Mouse (Mus musculus) midbrain, postnatal 0 days (tissue): ENCODE results near the gene Pom121l2. TPM values are rescaled to one million over a fixed set of nuclear protein-coding genes. Genes with fewer than 3 reads are reported as not detected.

Experiments
- ATAC-seq: fragments of 200-750 bp; cut with Nextera tagmentation; 2 replicates; pipeline ENCODE4 v1.8.0; 2017; ENCODE audit warnings: moderate number of reproducible peaks, mild to moderate bottlenecking, moderate TSS enrichment, moderate library complexity; ENCODE audit not compliant: low FRiP score
- DNase-seq: peaks from one replicate; pipeline ENCODE4 v3.0.0-alpha.2; 2015; ENCODE audit warnings: low spot score
- H3K27ac ChIP-seq: fragments of 300-500 bp; sonication (generic); 2 replicates; pipeline ENCODE4 v1.5.1; 2014; ENCODE audit warnings: low read depth, mild to moderate bottlenecking, low read length, mixed read lengths
- H3K27me3 ChIP-seq: fragments of 300-500 bp; sonication (generic); 2 replicates; pipeline ENCODE4 v1.6.1; 2014; ENCODE audit warnings: low read length, control low read depth, mixed read lengths; ENCODE audit not compliant: insufficient read depth
- H3K36me3 ChIP-seq: fragments of 300-500 bp; sonication (generic); 2 replicates; pipeline ENCODE4 v1.6.1; 2014; ENCODE audit warnings: low read length, control low read depth, mixed read lengths; ENCODE audit not compliant: insufficient read depth
- H3K4me1 ChIP-seq: fragments of 300-500 bp; sonication (generic); 2 replicates; pipeline ENCODE4 v1.6.1; 2014; ENCODE audit warnings: mild to moderate bottlenecking, control low read depth, antibody characterized with exemption, low read length, mixed read lengths; ENCODE audit not compliant: insufficient read depth
- H3K4me2 ChIP-seq: fragments of 300-500 bp; sonication (generic); 2 replicates; pipeline ENCODE4 v1.6.1; 2014; ENCODE audit warnings: low read depth, mild to moderate bottlenecking, low read length, mixed read lengths; ENCODE audit not compliant: poor library complexity, severe bottlenecking
- H3K4me3 ChIP-seq: fragments of 300-500 bp; sonication (generic); 2 replicates; pipeline ENCODE4 v1.5.1; 2014; ENCODE audit warnings: low read depth, mild to moderate bottlenecking, low read length, moderate library complexity
- H3K9ac ChIP-seq: fragments of 300-500 bp; sonication (generic); replicated peaks from 2 replicates; pipeline ENCODE4 v1.6.1; 2014; ENCODE audit warnings: mild to moderate bottlenecking, low read length, moderate library complexity, mixed read lengths; ENCODE audit not compliant: poor library complexity, severe bottlenecking
- H3K9me3 ChIP-seq: fragments of 300-500 bp; sonication (generic); 2 replicates; pipeline ENCODE4 v1.6.1; 2016; ENCODE audit warnings: low read length, control low read depth
- CTCF ChIP-seq: IDR thresholded peaks from 2 replicates; pipeline ENCODE4 v1.5.1; 2016; ENCODE audit warnings: antibody characterized with exemption, mild to moderate bottlenecking
- WGBS: fragments of 180-500 bp; shearing (Covaris S2); extraction: QIAGEN DNeasy Blood & Tissue Kit; methylation state at CpG from one replicate; pipeline ENCODE4 v1.1.7; 2014; 5-methylcytosine and 5-hydroxymethylcytosine counted together
- polyA plus RNA-seq: library from polyadenylated mRNA; unstranded; fragments of >200 nt; fragmentation: Nextera tagmentation; extraction: Ambion mirVana; gene quantifications from 2 replicates; pipeline ENCODE4 v1.2.1, GENCODE M21; 2015
- total RNA-seq: library from RNA; depleted of rRNA; stranded (reverse); fragments of >200 nt; gene quantifications from 2 replicates; pipeline ENCODE4 v1.2.3, GENCODE M21; 2014

The Pom121l2 gene
- total and polyA plus RNA-seq, 2 experiments from 2014 or later = 0.05 TPM; not detected in 1

DNA sequence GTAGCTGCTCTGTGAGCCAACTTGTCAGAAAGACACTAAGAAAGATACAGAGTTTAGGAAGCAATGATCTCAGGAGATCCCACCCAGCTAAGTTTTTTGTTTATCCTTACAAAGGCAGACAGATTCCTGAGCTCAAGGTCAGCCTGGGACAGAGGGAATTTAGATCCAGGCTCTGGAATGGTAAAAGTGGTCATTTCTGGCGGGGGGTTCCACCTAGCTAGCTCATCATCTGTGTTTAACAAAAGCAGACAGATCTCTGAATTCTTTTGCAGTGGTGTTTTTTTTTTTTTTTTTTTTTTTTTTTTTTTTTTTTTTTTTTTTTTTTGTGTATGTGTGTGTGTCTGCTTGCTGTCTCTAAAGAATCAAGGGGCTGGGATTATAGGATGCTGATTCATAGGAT is 11.7 kb upstream of the Pom121l2 start:
- H3K9ac ChIP-seq = no peak overlapping the region
- H3K27ac ChIP-seq = no peak overlapping the region
- H3K4me2 ChIP-seq = no peak overlapping the region
- no peak overlapping the region for H3K4me3 ChIP-seq
- DNase-seq (no peak), ATAC-seq (no peak)
- H3K27me3 ChIP-seq = no peaks in the 10 kb centered on the region
- no peaks in the 10 kb centered on the region for H3K4me1 ChIP-seq
- TF ChIP-seq CTCF = no peak
- H3K9me3 ChIP-seq = 0 out of 2 replicates have a peak, but pooled peaks cover 3% of the 10 kb centered on the region
- peaks cover 4% of the 10 kb centered on the region; the same call in 1 of the 2 replicates for H3K36me3 ChIP-seq
- 41% methylated on average over 1 of the region's 1 CpGs for WGBS

DNA sequence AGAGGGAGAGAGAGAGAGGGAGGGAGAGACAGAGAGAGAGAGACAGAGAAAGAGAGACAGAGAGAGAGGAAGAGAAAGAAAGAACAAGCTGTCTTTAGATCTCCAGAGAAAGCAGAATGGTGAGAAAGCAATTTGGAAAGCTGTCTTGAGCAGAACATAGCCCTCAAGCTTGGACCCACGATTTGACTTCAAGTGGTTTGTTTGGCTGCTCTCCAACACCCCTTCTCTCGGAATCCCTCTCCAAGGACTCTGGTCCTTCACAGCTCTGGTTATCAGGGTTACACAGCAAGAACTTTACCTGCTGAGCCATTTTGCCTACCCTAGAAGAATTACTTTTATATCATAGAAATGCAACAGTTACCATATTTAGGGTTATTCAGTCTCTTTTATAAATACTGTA is 11.2 kb upstream of the Pom121l2 start:
- WGBS = 52% methylated on average over 2 of the region's 2 CpGs
- TF ChIP-seq CTCF = no peak

GRCm38 (mm10) chr13:21971641-21972040 is 9.4 kb upstream of the Pom121l2 start:
- Histone ChIP-seq H3K27me3 (no peaks in the 10 kb centered on the region), H3K9ac (no peak overlapping the region), H3K4me1 (no peaks in the 10 kb centered on the region), H3K4me3 (no peak overlapping the region), H3K4me2 (no peak overlapping the region), H3K36me3 (no peaks in the 10 kb centered on the region), H3K9me3 (0 out of 2 replicates have a peak, but pooled peaks cover 3% of the 10 kb centered on the region), H3K27ac (no peak overlapping the region)
- DNase-seq = peak; percentile 1
- WGBS = 42% methylated on average over 3 of the region's 3 CpGs
- ATAC-seq = no peak
- no peak for TF ChIP-seq CTCF

More for the DNA sequence above, 11.2 kb upstream of the Pom121l2 start:
- Histone ChIP-seq H3K4me1 (no peaks in the 10 kb centered on the region), H3K27ac (no peak overlapping the region), H3K4me2 (no peak overlapping the region), H3K9me3 (0 out of 2 replicates have a peak, but pooled peaks cover 3% of the 10 kb centered on the region), H3K9ac (no peak overlapping the region), H3K36me3 (no peaks in the 10 kb centered on the region), H3K27me3 (no peaks in the 10 kb centered on the region), H3K4me3 (no peak overlapping the region)
- no peak for ATAC-seq
- DNase-seq = no peak

DNA sequence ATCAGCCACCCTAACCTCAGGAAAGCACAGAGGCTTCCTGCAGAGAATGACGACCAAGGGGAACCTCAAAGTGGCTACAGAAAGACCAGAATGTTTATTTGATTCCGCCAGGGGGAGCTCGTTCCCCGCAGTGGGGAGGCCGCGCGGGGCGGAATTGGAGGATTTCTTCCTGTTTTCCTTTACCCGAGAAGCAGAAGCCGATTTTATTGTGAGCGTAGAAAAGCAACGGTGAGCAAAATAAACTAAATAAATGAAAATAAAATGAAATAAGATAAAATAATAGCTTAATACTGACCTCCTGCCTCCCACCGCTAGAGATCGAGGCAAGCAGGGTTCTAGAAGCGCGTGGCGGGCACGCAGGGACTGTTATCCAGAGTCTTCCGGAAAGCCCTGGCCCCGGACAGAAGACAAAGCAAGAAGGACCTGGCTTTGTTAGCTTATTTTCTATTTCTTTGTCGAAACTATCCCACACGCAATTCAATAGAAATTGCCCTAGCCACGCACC is 6.7 kb upstream of the Pom121l2 start:
- H3K27ac ChIP-seq = peak overlapping the region; percentile 82
- H3K4me2 ChIP-seq = peak overlapping the region; percentile 42
- peak; percentile 86 for ATAC-seq
- no peaks in the 10 kb centered on the region for H3K9me3 ChIP-seq
- H3K9ac ChIP-seq = peak overlapping the region; percentile 71
- no peaks in the 10 kb centered on the region for H3K36me3 ChIP-seq
- TF ChIP-seq CTCF = peak; percentile 92
- H3K27me3 ChIP-seq = peaks cover 3% of the 10 kb centered on the region; the same call in 1 of the 2 replicates
- WGBS = under 1% methylated on average over 23 of the region's 23 CpGs
- peak; percentile 88 for DNase-seq
- H3K4me3 ChIP-seq = peak overlapping the region; percentile 68
- no peaks in the 10 kb centered on the region for H3K4me1 ChIP-seq

DNA sequence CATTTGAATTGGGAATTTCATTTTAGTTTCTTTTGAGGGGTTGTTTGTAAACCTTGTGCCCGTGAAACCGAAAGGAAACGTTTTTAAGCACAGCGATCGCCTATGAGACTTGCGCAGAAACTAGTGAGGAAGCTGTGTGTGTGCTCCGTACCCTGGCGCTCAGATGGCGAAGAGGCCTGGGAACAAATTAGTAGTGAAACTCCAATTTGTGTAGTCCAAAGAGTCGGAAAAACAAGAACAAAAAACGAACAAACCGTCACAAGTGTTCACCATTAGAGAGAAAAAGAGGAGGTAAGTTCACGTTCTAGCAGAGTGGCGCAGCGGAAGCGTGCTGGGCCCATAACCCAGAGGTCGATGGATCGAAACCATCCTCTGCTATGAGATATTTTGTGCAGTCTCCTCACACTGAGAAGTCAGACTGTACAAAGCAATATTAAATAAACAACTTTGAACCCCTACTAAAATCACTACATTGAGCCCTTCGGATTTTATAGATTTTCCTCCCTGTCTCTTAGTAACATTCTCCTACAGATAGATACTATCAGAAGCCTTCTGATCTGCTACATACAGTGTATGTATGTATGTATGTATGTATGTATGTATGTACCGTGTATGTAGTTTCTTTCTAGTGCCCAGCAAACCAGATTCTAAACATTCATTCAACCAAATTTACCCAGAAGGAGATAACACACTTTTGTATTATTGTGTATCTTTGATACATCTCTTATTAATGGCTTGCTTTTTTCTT is 6.1 kb upstream of the Pom121l2 start:
- peak; percentile 1; the same call in 1 of the 2 replicates for TF ChIP-seq CTCF
- no peaks in the 10 kb centered on the region for H3K4me1 ChIP-seq
- DNase-seq = peak; percentile 83
- H3K36me3 ChIP-seq = no peaks in the 10 kb centered on the region
- 4% methylated on average over 20 of the region's 20 CpGs for WGBS
- H3K4me3 ChIP-seq = peak overlapping the region; percentile 68
- ATAC-seq = peak; percentile 90
- H3K27ac ChIP-seq = peak overlapping the region; percentile 82
- H3K27me3 ChIP-seq = peaks cover 5% of the 10 kb centered on the region
- H3K9ac ChIP-seq = peak overlapping the region; percentile 71
- H3K9me3 ChIP-seq = no peaks in the 10 kb centered on the region
- peak overlapping the region; percentile 42 for H3K4me2 ChIP-seq

- Histone ChIP-seq H3K9ac (peak overlapping the region; percentile 66), H3K4me1 (peaks cover 5% of the 10 kb centered on the region; the same call in 1 of the 2 replicates), H3K27ac (no peak overlapping the region), H3K4me3 (peak overlapping the region; percentile 63), H3K27me3 (peaks cover 46% of the 10 kb centered on the region), H3K36me3 (no peaks in the 10 kb centered on the region), H3K9me3 (no peaks in the 10 kb centered on the region), H3K4me2 (peak overlapping the region; percentile 100)
- ATAC-seq (no peak), DNase-seq (no peak)
- WGBS = 8% methylated on average over 17 of the region's 17 CpGs
- no peak for TF ChIP-seq CTCF
Measured at GRCm38 (mm10) chr13:21981803-21982193, 804 bp downstream of the Pom121l2 start.
